Mouse (Mus musculus) midbrain, embryonic 12.5 days (tissue): ENCODE measurements around the gene Mgat5. TPM values are rescaled to one million over a fixed set of nuclear protein-coding genes. Genes with fewer than 3 reads are reported as not detected.

Experiments
- ATAC-seq: fragments of 200-750 bp; cut with Nextera tagmentation; 2 replicates; pipeline ENCODE4 v1.8.0; 2017; ENCODE audit warnings: low read depth, moderate TSS enrichment, moderate library complexity; ENCODE audit not compliant: low FRiP score
- H3K27ac ChIP-seq: fragments of 300-500 bp; sonication (generic); replicated peaks from 2 replicates; pipeline ENCODE4 v1.5.1; 2016; ENCODE audit warnings: mild to moderate bottlenecking
- H3K27me3 ChIP-seq: fragments of 300-500 bp; sonication (generic); 2 replicates; pipeline ENCODE4 v1.6.1; 2016; ENCODE audit warnings: mild to moderate bottlenecking
- H3K36me3 ChIP-seq: fragments of 300-500 bp; sonication (generic); 2 replicates; pipeline ENCODE4 v1.6.1; 2016
- H3K4me1 ChIP-seq: fragments of 300-500 bp; sonication (generic); 2 replicates; pipeline ENCODE4 v1.6.1; 2016
- H3K4me2 ChIP-seq: fragments of 300-500 bp; sonication (generic); replicated peaks from 2 replicates; pipeline ENCODE4 v1.6.1; 2016; ENCODE audit warnings: mild to moderate bottlenecking, moderate library complexity
- H3K4me3 ChIP-seq: fragments of 300-500 bp; sonication (generic); 2 replicates; pipeline ENCODE4 v1.5.1; 2016; ENCODE audit warnings: mild to moderate bottlenecking
- H3K9ac ChIP-seq: fragments of 300-500 bp; sonication (generic); replicated peaks from 2 replicates; pipeline ENCODE4 v1.6.1; 2016; ENCODE audit warnings: mild to moderate bottlenecking, moderate library complexity
- H3K9me3 ChIP-seq: fragments of 300-500 bp; sonication (generic); 2 replicates; pipeline ENCODE4 v1.6.1; 2016; ENCODE audit warnings: mild to moderate bottlenecking
- WGBS: fragments of 180-500 bp; shearing (Covaris S2); methylation state at CpG from one replicate; pipeline ENCODE4 v1.1.7; 2016; 5-methylcytosine and 5-hydroxymethylcytosine counted together
- polyA plus RNA-seq: library from polyadenylated mRNA; unstranded; fragments of >200 nt; fragmentation: Nextera tagmentation; extraction: Ambion mirVana; gene quantifications from 2 replicates; pipeline ENCODE4 v1.2.1, GENCODE M21; 2016

Gene Mgat5
- polyA plus RNA-seq, 1 experiment from 2014 or later, result 9.2 TPM

DNA sequence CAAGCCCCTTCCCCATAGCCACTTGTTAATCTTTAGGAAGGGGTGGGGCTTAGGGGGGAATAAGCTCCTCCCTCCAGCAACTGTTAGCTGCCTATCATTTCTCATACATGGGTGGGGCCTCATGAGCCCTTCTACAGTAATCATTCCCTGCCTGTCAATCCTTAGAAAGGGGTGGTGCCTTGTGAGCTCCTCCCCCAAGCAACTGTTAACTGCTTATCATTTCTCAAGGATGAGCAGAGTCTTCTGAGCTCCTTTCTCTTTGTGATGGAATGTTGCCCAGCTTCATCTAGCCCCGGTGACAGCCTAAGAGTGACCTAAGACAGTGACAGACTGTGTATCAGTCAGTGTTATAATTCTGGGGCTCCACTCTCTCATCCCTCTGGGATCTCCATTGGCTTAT lies 95.0 kb downstream of the Mgat5 start:
- Histone ChIP-seq H3K4me3 (no peak overlapping the region), H3K4me1 (no peaks in the 10 kb centered on the region), H3K27me3 (no peaks in the 10 kb centered on the region), H3K4me2 (no peak overlapping the region), H3K27ac (no peak overlapping the region), H3K36me3 (no peaks in the 10 kb centered on the region), H3K9me3 (no peaks in the 10 kb centered on the region), H3K9ac (no peak overlapping the region)
- no peak for ATAC-seq
- WGBS, result 97% methylated on average over 1 of the region's 1 CpGs

DNA sequence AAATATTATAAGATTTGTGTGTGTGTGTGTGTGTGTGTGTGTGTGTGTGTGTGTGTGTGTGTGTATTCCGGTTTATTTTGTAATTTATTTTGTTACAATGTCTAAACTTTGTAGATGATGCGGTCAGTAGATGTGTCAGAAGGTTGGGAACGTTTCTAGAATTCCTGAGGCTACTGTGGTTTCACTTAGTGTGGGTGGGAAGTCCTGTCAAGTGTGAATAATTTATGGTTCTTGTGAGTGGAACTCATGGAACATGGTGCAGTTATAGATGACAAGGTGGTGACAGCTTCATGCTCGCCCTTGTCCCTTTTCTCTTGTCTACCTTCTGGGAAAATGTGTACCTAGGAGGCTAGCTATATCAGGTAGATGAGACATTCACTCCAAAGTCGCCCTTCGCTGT lies 96.2 kb downstream of the Mgat5 start:
- Histone ChIP-seq H3K27ac (no peak overlapping the region), H3K4me1 (no peaks in the 10 kb centered on the region), H3K4me3 (no peak overlapping the region), H3K9me3 (no peaks in the 10 kb centered on the region), H3K4me2 (no peak overlapping the region), H3K36me3 (no peaks in the 10 kb centered on the region), H3K9ac (no peak overlapping the region), H3K27me3 (no peaks in the 10 kb centered on the region)
- 90% methylated on average over 6 of the region's 6 CpGs for WGBS
- no peak for ATAC-seq

- H3K9me3 ChIP-seq, result no peaks in the 10 kb centered on the region
- H3K36me3 ChIP-seq, result no peaks in the 10 kb centered on the region
- no peak overlapping the region for H3K4me3 ChIP-seq
- H3K4me1 ChIP-seq, result no peaks in the 10 kb centered on the region
- no peak for ATAC-seq
- H3K9ac ChIP-seq, result no peak overlapping the region
- H3K27ac ChIP-seq, result no peak overlapping the region
- H3K27me3 ChIP-seq, result no peaks in the 10 kb centered on the region
- no peak overlapping the region for H3K4me2 ChIP-seq
- WGBS, result 95% methylated on average over 2 of the region's 2 CpGs
These were observed 97.8 kb downstream of the Mgat5 start for GRCm38 (mm10) chr1:127302620-127303019.

- H3K4me1 ChIP-seq, result no peaks in the 10 kb centered on the region
- H3K4me2 ChIP-seq, result no peak overlapping the region
- ATAC-seq, result no peak
- H3K27me3 ChIP-seq, result no peaks in the 10 kb centered on the region
- no peak overlapping the region for H3K9ac ChIP-seq
- no peaks in the 10 kb centered on the region for H3K9me3 ChIP-seq
- H3K36me3 ChIP-seq, result no peaks in the 10 kb centered on the region
- H3K4me3 ChIP-seq, result no peak overlapping the region
- no peak overlapping the region for H3K27ac ChIP-seq
- 81% methylated on average over 5 of the region's 5 CpGs for WGBS
These were observed 99.0 kb downstream of the Mgat5 start for GRCm38 (mm10) chr1:127303791-127304190.

GRCm38 (mm10) chr1:127304281-127304680 lies 99.5 kb downstream of the Mgat5 start:
- Histone ChIP-seq H3K27ac (no peak overlapping the region), H3K36me3 (no peaks in the 10 kb centered on the region), H3K27me3 (no peaks in the 10 kb centered on the region), H3K4me2 (no peak overlapping the region), H3K9ac (no peak overlapping the region), H3K4me3 (no peak overlapping the region), H3K4me1 (no peaks in the 10 kb centered on the region), H3K9me3 (no peaks in the 10 kb centered on the region)
- WGBS, result 88% methylated on average over 2 of the region's 2 CpGs
- no peak for ATAC-seq

GRCm38 (mm10) chr1:127305582-127305981 lies 100.8 kb downstream of the Mgat5 start:
- H3K9ac ChIP-seq, result no peak overlapping the region
- H3K4me2 ChIP-seq, result no peak overlapping the region
- no peak for ATAC-seq
- H3K27me3 ChIP-seq, result no peaks in the 10 kb centered on the region
- no peaks in the 10 kb centered on the region for H3K9me3 ChIP-seq
- H3K4me1 ChIP-seq, result no peaks in the 10 kb centered on the region
- no peak overlapping the region for H3K4me3 ChIP-seq
- H3K27ac ChIP-seq, result no peak overlapping the region
- WGBS, result 84% methylated on average over 2 of the region's 2 CpGs
- H3K36me3 ChIP-seq, result no peaks in the 10 kb centered on the region

DNA sequence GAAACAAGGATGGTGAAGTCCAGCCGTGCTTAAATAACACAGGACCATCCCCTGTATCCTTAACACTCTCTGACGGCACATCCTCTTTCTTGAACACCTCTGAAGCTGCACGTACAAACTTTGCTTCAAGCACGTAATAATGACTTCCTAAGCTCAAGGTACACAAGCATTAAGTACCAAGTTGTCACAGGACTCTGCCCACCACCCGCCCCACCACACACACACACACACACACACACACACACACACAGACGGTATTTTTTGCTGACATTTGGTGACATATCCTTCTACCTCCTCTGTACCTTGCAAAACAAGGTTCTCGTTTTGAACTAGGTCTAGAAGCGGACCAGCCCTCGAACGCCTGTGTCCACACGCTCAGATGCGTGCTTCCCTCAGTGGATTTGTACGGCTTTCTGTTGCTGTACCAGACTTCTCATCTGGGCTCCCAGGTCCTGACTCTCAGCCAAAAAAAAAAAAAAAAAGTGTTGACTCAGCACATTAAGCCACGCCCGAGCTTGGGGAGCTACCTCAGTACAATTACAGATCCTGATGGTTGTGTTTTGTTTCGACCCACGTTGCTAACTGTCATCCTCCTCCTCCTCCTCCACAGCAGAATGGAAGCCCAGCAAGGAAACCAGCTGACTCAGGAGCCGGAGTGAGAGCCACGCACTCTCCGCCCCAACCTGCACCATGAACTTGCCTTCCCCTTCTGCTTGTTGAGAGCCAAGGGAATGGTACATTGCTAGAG lies 101.4 kb downstream of the Mgat5 start:
- H3K36me3 ChIP-seq, result no peaks in the 10 kb centered on the region
- H3K4me3 ChIP-seq, result no peak overlapping the region
- H3K27ac ChIP-seq, result no peak overlapping the region
- H3K9me3 ChIP-seq, result no peaks in the 10 kb centered on the region
- ATAC-seq, result no peak
- no peaks in the 10 kb centered on the region for H3K4me1 ChIP-seq
- H3K4me2 ChIP-seq, result no peak overlapping the region
- WGBS, result 85% methylated on average over 20 of the region's 20 CpGs
- no peaks in the 10 kb centered on the region for H3K27me3 ChIP-seq
- no peak overlapping the region for H3K9ac ChIP-seq

GRCm38 (mm10) chr1:127307361-127307760 lies 102.5 kb downstream of the Mgat5 start:
- no peaks in the 10 kb centered on the region for H3K9me3 ChIP-seq
- H3K4me1 ChIP-seq, result no peaks in the 10 kb centered on the region
- H3K27me3 ChIP-seq, result no peaks in the 10 kb centered on the region
- H3K9ac ChIP-seq, result no peak overlapping the region
- no peaks in the 10 kb centered on the region for H3K36me3 ChIP-seq
- no peak overlapping the region for H3K27ac ChIP-seq
- H3K4me2 ChIP-seq, result no peak overlapping the region
- no peak for ATAC-seq
- H3K4me3 ChIP-seq, result no peak overlapping the region
- WGBS, result 87% methylated on average over 4 of the region's 4 CpGs

DNA sequence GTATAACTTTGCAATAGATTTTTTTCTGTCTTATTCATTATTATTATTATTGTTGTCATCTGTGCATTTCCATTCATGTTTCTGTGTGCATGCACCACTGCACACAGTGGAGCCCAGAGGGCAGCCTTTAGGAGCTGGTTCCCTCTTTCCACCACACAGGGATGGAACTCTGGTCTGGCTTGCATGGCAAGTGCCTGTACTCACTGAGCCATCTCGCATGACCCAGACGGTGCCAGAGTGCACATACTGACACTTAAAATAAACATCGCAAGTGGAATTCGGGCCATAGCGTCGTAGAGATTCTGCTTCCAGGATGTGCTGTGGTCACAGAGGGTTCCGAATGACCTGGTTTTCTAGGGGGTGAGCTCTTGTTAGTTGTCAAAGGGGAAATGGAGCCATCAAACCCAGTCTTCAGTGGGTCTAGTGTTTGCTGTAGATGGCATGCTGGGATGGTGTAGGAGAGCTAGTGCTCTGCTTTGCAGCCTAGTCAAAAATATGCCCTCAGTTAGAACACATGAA lies 103.5 kb downstream of the Mgat5 start:
- Histone ChIP-seq H3K9ac (no peak overlapping the region), H3K4me3 (no peak overlapping the region), H3K4me2 (no peak overlapping the region), H3K27ac (no peak overlapping the region), H3K27me3 (no peaks in the 10 kb centered on the region), H3K9me3 (no peaks in the 10 kb centered on the region), H3K4me1 (peaks cover 4% of the 10 kb centered on the region), H3K36me3 (no peaks in the 10 kb centered on the region)
- WGBS, result 86% methylated on average over 7 of the region's 7 CpGs
- no peak for ATAC-seq

DNA sequence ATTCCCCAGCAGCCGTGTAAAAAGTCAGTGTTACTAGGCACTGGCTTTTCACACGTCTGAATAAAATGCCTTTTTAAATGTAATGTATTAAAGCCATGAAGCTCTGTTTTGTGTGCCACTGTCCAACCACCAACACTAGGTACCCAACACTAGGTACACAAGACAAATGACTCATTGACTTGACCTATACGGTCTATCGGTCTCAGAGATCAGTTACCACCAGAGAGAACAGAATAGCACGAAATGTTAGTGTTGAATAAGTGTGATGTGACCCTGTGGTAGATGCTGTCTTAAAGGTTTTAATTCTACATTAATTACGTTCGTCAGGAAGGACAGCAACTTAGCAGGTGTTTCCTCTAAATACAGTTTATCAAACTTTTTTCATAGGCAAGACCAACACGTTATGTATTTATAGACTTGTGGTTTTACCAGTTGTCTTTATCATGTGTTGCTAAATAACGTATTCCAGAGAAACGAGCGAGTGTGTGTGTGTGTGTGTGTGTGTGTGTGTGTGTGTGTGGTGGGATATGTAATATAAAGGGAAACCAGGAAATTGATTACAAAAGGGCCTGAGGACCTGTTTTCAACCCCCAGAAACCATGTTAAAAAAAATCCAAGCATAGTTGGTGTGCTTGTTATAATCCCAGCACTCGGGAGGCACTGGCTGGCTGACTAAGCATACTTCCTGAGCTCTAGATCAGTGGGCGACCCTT lies 104.3 kb downstream of the Mgat5 start:
- H3K9ac ChIP-seq, result no peak overlapping the region
- H3K4me3 ChIP-seq, result no peak overlapping the region
- no peaks in the 10 kb centered on the region for H3K27me3 ChIP-seq
- H3K27ac ChIP-seq, result no peak overlapping the region
- ATAC-seq, result no peak
- WGBS, result 93% methylated on average over 13 of the region's 13 CpGs
- no peak overlapping the region for H3K4me2 ChIP-seq
- no peaks in the 10 kb centered on the region for H3K9me3 ChIP-seq
- H3K36me3 ChIP-seq, result no peaks in the 10 kb centered on the region
- peaks cover 12% of the 10 kb centered on the region for H3K4me1 ChIP-seq

DNA sequence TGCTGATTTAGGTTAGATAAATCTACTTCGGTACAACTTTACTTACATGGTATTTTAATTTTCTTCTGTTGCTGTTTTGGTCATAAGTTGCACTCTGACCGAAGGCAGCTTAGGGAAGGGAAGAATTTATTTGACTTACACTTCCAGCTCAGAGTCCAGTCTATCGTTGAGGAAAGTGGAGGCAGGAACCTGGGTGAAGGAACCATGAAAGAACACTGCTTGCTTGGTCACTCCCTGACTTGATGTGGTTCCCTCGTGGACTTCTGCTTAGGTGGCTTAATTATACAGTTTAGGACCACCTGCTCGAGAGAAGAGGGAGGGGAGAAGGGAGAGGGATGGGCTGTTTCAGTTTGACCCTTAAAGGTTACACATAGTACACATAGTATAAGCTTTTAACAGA lies 105.2 kb downstream of the Mgat5 start:
- WGBS, result 84% methylated on average over 5 of the region's 5 CpGs
- H3K36me3 ChIP-seq, result no peaks in the 10 kb centered on the region
- no peak overlapping the region for H3K4me2 ChIP-seq
- no peak overlapping the region for H3K4me3 ChIP-seq
- H3K9ac ChIP-seq, result no peak overlapping the region
- H3K27me3 ChIP-seq, result no peaks in the 10 kb centered on the region
- ATAC-seq, result no peak
- peaks cover 15% of the 10 kb centered on the region for H3K4me1 ChIP-seq
- H3K27ac ChIP-seq, result no peak overlapping the region
- H3K9me3 ChIP-seq, result no peaks in the 10 kb centered on the region

GRCm38 (mm10) chr1:127310703-127311102 lies 105.9 kb downstream of the Mgat5 start:
- Histone ChIP-seq H3K36me3 (no peaks in the 10 kb centered on the region), H3K4me2 (no peak overlapping the region), H3K27ac (no peak overlapping the region), H3K4me3 (no peak overlapping the region), H3K4me1 (peaks cover 15% of the 10 kb centered on the region), H3K27me3 (no peaks in the 10 kb centered on the region), H3K9ac (no peak overlapping the region), H3K9me3 (no peaks in the 10 kb centered on the region)
- no peak for ATAC-seq
- WGBS, result 88% methylated on average over 3 of the region's 3 CpGs
